Mouse (Mus musculus): ENCODE measurements around the gene 1700037H04Rik.

1700037H04Rik gene

DNA sequence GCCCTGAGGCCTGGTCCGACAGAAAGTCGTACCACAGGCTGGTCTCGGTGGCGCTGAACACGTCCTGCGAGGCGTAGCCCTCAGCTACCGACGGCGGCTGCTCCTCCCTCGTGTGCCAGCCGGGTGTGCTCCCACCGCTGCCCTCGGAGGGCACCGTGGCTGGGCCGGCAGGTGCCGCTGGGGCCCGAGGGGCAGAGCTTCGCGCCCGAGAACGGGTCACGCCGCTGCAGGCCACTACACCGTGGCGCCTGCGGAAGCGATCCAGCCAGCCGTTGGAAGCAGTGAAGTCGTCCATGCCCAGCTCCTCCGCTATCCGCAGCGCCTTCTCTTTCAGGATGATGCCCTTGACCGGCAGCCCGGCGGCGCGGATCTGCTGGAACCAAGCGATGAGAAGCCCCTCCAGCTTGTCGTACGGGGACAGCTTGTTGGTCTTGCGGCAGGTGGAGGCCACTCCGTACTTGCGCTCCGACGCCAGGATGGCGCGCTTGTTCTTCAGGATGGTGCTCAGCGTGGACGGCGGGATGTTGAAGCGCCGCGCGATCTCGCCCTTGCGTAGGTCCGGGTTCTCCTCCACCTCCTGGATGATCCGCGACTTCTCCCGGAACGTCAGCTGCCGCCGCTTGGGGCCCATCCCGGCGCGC is 19.5 kb upstream of the 1700037H04Rik start:
- peak; percentile 61 to 66 for DNase-seq (ENCODE audit: low spot score in 2 of 2)

GRCm38 (mm10) chr2:131178828-131179245 is 19.0 kb upstream of the 1700037H04Rik start:
- peak in 1 of 2 experiments; percentile 27 for DNase-seq (ENCODE audit: low spot score in 2 of 2)

DNA sequence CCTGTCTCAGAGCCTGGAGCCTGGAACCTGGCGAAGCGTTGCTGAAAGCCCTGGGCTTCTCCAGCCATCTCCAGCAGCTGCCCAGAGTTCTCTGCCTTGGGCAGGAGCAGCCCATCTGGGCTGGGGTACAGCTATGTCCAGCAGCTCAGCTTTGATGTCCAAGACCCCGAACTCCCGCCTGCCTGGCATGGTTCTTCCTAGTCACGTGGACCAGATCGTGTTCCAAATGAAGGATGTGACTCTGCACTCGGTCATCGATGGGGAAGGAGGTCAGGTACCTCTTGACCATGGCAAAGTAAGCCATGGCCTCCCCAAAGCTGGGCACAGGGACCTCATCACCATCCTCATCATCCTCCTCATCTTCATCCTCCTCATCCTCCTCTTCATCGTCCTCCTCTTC is 18.1 kb upstream of the 1700037H04Rik start:
- DNase-seq (ENCODE audit: low spot score in 2 of 2) = no peak

DNA sequence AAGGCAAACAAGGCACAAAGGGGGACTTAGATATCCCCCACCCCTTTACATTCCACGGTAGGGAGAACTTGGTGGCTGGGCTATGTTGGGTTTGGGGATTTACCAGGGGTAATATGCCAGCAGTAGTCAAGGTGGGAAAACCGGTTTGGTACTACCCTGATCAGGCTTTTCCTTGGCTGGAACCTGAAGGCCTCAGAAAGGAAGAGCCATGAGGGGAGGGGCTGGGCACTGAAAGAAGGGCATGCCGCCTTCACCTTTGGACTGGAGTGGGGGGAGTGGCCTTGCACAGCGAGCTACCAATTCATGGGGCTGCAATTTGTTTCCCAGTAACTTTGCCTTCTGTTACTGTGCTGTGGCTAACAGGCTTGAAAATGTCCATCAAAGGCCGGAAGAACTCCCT is 16.6 kb upstream of the 1700037H04Rik start:
- no peak for DNase-seq (ENCODE audit: low spot score in 2 of 2)

GRCm38 (mm10) chr2:131175945-131176309 is 16.0 kb upstream of the 1700037H04Rik start:
- DNase-seq (ENCODE audit: low spot score in 2 of 2) = no peak

GRCm38 (mm10) chr2:131175286-131175944 is 15.5 kb upstream of the 1700037H04Rik start:
- DNase-seq (ENCODE audit: low spot score in 2 of 2) = no peak

- DNase-seq (ENCODE audit: low spot score in 2 of 2) = peak in 1 of 2 experiments; percentile 63
These were observed 14.8 kb upstream of the 1700037H04Rik start for GRCm38 (mm10) chr2:131174700-131175099.

GRCm38 (mm10) chr2:131172322-131172721 is 12.4 kb upstream of the 1700037H04Rik start:
- no peak for DNase-seq (ENCODE audit: low spot score in 2 of 2)

DNA sequence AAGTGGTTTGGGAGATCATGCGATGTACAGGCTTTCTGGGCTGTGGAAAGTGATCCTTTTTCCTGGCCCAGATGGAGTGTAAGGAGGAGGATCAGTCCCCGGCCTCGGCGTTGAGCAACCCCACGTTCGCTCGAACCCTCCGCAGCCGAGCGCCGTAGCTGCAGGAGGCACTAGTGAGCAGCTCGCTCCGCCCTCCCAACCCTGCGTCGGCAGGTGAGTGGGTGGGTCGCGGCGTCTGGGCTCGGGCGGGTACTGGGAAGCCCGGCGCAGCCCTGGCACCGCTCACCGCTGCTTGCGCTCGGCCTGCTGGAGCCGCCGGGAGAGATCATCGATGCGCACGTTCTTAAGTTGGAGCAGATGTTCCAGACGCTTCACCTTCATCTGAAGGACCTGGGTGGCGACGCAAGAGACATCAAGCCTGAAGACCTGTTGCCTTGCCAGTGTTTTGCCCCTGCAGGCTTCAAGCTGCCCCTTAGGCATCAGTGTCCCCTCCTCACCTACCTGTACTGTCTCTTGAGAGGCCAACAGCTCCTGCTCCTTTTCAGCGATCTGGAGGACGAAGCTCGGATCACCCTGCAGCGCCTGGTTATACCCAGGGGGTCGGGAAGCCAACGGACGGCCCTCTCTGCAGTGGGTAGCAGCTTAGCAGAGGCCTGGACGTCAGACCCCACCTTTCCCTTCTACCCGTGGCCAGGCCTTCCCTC is 11.7 kb upstream of the 1700037H04Rik start:
- peak in 1 of 2 experiments; percentile 66 for DNase-seq (ENCODE audit: low spot score in 2 of 2)

DNA sequence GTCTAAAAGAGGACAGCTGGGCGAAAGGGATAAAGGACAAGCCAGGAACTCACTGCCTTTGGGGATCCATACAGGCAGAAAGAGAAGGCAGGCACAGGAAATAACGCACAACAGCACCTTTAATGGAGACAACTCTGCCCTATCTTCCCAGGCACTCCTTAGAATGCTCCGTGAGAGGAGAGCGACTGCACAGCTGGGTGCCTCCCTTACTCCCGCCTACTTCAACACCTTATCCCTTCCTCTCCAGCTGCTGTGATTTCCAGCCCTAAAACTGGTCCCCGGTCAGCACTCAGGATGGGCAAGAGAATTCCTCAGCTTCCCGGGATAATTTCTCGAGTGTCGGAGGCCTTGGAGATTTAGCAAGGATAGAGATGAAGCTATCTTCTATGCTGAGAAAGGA is 11.1 kb upstream of the 1700037H04Rik start:
- no peak for DNase-seq (ENCODE audit: low spot score in 2 of 2)

- no peak for DNase-seq (ENCODE audit: low spot score in 2 of 2)
These were observed 9.0 kb upstream of the 1700037H04Rik start for GRCm38 (mm10) chr2:131168914-131169313.

DNA sequence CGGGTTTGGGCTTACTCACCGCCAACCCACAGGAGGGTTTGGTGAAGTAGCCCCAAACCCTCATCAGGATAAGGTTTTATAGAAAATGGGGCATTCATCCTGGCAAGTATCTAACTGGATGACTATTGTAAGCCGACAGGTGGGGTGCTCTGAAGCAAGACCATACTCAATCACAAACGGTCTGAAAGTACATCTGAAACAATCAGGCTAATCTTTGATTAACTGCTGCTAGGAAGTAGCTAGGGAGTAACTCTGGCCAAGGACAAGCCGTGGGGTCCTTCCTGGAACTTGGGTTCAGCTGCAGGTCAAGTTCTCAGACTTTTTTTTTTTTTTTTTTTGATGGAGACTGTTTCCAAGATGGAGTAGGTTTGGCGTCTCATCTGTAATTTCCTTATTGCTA is 8.1 kb upstream of the 1700037H04Rik start:
- DNase-seq (ENCODE audit: low spot score in 2 of 2) = no peak

- no peak for DNase-seq (ENCODE audit: low spot score in 2 of 2)
These were observed 6.3 kb upstream of the 1700037H04Rik start for GRCm38 (mm10) chr2:131166172-131166571.

DNA sequence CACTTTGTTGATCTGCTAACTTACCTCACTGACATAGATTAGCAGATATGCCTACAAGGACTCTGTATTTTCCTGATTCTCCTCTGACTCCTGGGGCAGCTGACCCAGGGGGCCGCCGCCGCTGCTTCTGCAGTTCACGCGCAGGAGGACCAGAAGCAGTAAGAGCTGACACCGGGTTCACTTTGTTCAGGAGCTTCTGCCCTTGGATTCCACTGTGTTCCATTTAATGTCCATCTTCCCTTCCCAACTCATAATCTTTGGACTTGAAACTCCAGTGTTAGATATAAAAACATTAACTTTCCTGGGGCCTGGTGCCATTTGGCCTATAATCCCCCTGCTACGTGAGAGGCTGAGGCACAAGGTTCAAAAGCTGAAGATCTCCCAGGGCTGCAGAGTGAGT is 4.0 kb upstream of the 1700037H04Rik start:
- DNase-seq (ENCODE audit: low spot score in 2 of 2) = no peak

DNA sequence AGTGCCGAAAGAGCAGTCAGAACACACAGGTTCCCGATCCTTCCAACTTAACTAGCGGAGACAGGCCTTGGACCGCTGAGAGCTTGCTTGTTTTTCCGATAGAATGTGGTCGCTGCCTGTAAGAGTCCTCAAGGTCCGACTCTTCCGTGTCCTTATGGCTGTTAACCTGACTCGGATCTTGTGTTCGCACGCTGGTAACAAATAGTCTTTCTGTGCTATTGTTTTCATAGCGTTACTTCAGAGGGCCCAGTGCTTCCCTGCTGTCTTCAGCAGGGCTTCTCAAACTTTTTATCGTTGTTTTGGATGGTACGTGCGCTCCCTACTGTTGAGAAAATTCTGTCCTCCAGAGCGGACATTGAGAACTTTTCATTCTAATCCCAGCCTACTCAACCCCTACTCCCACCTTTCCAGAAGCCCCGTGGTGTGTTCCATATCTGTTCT is 810 bp upstream of the 1700037H04Rik start:
- DNase-seq (ENCODE audit: low spot score in 2 of 2) = no peak

DNA sequence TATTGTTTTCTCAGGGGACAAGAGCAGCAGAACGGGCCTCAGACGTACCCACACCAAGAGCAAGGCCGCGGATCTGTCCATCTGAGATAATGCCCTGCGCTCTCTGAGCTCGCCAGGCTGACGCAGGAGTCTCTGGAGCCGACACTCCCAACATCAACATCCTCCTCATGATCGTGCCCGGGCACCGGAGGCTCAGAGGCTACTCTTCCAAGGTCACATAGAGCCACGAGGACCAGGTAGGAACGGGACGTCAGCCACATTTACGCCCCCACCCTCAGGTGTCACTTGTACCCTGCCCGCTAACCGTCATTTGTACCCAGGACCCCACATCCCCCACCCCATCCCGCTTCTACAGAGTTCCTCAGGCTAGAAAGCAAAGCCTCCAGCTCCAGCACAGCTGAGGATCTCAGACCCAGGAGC is 380 bp downstream of the 1700037H04Rik start:
- DNase-seq (ENCODE audit: low spot score in 2 of 2) = no peak

DNA sequence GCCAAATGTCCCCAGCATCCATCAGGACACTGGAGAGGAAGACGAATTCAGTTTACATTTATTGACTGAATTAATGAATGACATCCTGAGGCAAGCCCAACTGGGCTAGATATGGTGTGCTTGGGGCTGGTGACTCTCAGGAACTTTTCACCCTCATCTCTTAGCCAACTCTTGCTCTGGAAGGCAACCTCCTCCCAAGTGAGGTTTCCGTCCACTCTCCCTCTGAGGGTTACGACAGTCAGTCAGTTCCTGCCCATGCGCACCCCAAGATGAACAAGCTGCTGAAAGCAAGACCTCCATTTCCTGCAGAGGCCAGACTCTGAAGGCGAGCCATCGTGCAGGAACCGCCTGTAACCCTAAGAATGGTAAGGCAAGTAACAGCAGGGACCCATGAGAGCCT is 2.9 kb downstream of the 1700037H04Rik start:
- DNase-seq (ENCODE audit: low spot score in 2 of 2) = no peak

DNA sequence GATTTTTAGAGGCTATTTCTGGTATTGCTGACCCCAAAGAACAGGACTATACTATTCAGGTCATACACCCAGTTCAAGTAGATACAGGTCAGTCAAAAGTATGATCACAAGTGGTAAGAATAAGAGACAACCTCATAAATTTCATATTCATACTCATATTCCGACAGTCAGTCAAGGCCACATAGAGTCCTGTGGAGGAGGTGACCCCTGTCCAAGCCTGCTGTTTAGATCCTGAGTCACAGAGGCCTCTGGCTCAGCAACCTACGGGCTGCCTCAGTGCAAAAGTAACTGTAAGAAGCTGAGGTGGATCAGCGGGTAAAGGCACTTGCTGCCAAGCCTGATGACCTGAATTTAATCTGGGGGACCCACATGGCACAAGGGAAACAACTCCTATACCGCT is 5.8 kb downstream of the 1700037H04Rik start:
- DNase-seq (ENCODE audit: low spot score in 2 of 2) = no peak

- no peak for DNase-seq (ENCODE audit: low spot score in 2 of 2)
These were observed 7.6 kb downstream of the 1700037H04Rik start for GRCm38 (mm10) chr2:131152166-131152730.

DNA sequence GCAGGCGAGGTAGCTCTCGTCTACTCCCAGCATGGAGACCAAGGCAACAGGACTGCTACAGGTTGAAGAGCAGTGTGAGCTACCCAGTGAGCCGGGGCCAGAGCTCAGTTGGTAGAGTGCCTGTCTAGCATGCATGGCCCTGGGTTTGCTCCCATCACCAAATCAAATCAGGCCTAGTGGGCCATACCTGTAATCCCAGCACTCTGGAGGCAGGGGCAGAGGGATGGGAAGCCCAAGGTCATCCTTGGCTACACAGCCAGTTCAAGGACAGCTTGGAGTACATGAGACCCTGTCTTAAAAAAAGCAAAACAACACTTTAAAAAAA is 10.7 kb downstream of the 1700037H04Rik start:
- no peak for DNase-seq (ENCODE audit: low spot score in 2 of 2)

DNA sequence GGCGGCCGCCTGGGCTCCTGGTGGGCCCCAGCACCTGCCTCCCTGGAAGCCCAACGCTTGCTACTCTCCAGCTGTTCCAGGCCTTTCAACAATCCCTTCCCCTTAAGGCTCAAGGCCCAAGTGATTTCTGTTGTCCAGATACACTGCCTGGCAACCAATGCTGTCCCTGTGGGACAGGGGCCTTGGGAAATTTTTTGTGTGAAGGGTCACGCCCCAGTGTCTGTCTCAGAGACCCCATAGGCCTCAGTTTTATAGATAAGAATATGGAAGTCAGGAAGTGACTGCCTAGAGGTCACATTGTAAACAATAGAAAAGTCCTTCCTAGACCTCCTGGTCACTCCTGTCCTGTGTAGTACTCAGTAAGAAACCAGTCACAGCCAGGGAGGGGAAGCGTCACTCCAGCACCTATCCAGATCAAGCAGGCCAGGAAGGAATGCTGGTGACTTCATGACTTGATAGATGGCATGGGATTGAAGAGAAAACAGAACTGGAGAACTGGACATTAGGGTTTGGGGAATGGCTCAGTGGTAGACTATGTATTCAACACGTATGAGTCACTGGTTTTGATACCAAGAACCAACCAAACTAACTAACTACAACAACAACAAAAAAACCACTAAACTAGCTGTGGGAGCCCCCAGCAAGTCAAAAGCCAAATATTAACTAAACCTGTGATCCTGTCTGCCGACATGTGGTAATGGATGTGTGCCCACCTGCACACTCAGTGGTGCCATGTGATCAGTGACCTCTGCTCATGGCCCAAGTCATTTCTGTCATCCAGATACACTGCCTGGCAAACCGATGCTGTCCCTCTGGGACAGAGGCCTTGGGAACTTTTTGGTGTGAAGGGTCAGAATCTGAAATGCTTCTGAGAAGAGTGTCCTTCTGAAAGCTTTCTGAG is 11.3 kb downstream of the 1700037H04Rik start:
- no peak for DNase-seq (ENCODE audit: low spot score in 2 of 2)

DNA sequence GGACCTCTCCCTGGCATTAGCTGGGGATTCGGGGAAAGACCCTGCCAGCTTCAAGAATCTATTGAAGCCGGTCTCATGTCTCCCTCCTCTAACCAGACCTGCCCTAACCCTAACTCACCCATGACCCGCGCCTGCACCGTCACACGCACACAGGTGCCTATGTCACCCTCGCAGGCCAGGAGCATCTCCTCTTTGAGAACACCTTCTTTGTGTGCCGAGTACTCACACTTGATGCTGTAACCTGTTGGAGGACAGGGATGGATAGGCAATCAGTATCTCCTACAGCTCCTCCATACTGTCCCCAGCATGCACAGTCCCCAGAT is 12.9 kb downstream of the 1700037H04Rik start:
- DNase-seq (ENCODE audit: low spot score in 2 of 2) = no peak

Data from frontal cortex, postnatal 10 days (tissue).